In genomic region chr8:69740763-69741162, GRCm38 (mm10) we compare ENCODE assay signal across 18 mouse cellular contexts. TPM values are rescaled to one million over a fixed set of nuclear protein-coding genes. Genes with fewer than 3 reads are reported as not detected.
A peak's percentile ranks its signal among the peaks of the same experiment; 100 is the strongest.
DNase-seq lines count a peak whose midpoint lies in the region; ATAC-seq and TF ChIP-seq lines count a peak whose summit lies in the region.
"Had no signal": no experiment of that assay in that cellular context is flagged by ENCODE, and none has a peak within 500 bp of the region (broad histone marks: within the 10 kb centered on the region; RNA-seq: fewer than 3 reads in every experiment).

No protein-coding gene starts in this region.

- H3K4me3 ChIP-seq in heart, embryonic 11.5 days (ENCODE audit: low read depth, low read length) = no peak overlapping the region
- no peak overlapping the region for H3K4me3 ChIP-seq in intestine, postnatal 0 days (ENCODE audit: low read depth, low read length)
- H3K4me3 ChIP-seq in lung, adult 2 months (replicated peaks; ENCODE audit: extremely low read depth, low read depth, low read length) = no peak overlapping the region
- H3K4me3 ChIP-seq: embryonic facial prominence, embryonic 10.5 days; embryonic facial prominence, embryonic 12.5 days; forebrain, embryonic 13.5 days; forebrain, embryonic 15.5 days had no signal

- H3K9me3 ChIP-seq in heart, embryonic 11.5 days (replicated peaks; ENCODE audit: control insufficient read depth, low read length) = no peaks in the 10 kb centered on the region
- H3K9me3 ChIP-seq in intestine, postnatal 0 days (ENCODE audit: control insufficient read depth) = no peaks in the 10 kb centered on the region
- H3K9me3 ChIP-seq: embryonic facial prominence, embryonic 10.5 days; embryonic facial prominence, embryonic 12.5 days; forebrain, embryonic 13.5 days; forebrain, embryonic 15.5 days had no signal

- H3K36me3 ChIP-seq in heart, embryonic 11.5 days (ENCODE audit: control insufficient read depth, insufficient read depth, low read length) = peaks cover 3% of the 10 kb centered on the region; the same call in 1 of the 2 replicates
- peaks cover 17% of the 10 kb centered on the region; the same call in 1 of the 2 replicates for H3K36me3 ChIP-seq in intestine, postnatal 0 days (ENCODE audit: control insufficient read depth, insufficient read depth)

- no peak for TF ChIP-seq CTCF in intestine, postnatal 0 days (IDR thresholded peaks at IDR 0.05; ENCODE audit: low read depth)
- no peak for TF ChIP-seq CTCF in lung, adult 2 months (IDR thresholded peaks at IDR 0.05; ENCODE audit: insufficient read depth, low read length)

- WGBS in heart, embryonic 11.5 days (ENCODE audit: insufficient replicate concordance) = 78% methylated on average over 6 of the region's 6 CpGs
- WGBS in intestine, postnatal 0 days = 43% methylated on average over 6 of the region's 6 CpGs
- 80% methylated on average over 6 of the region's 6 CpGs for WGBS in lung, adult 2 months

- no peak overlapping the region for H3K27ac ChIP-seq in heart, embryonic 11.5 days (ENCODE audit: low read depth, low read length)
- H3K27ac ChIP-seq in intestine, postnatal 0 days (ENCODE audit: low read depth, low read length) = peak overlapping the region; percentile 50; the same call in 1 of the 2 replicates
- H3K27ac ChIP-seq: embryonic facial prominence, embryonic 10.5 days; embryonic facial prominence, embryonic 12.5 days; forebrain, embryonic 13.5 days; forebrain, embryonic 15.5 days had no signal

- no peaks in the 10 kb centered on the region for H3K27me3 ChIP-seq in heart, embryonic 11.5 days (ENCODE audit: control insufficient read depth, insufficient read depth, low read length)
- no peaks in the 10 kb centered on the region for H3K27me3 ChIP-seq in intestine, postnatal 0 days (replicated peaks; ENCODE audit: control insufficient read depth, insufficient read depth, low read length)
- H3K27me3 ChIP-seq: embryonic facial prominence, embryonic 12.5 days; forebrain, embryonic 13.5 days; forebrain, embryonic 15.5 days had no signal

- no peak overlapping the region for H3K9ac ChIP-seq in heart, embryonic 11.5 days (ENCODE audit: low read depth, low read length)
- no peak overlapping the region for H3K9ac ChIP-seq in intestine, postnatal 0 days (ENCODE audit: low read depth, low read length)
- H3K9ac ChIP-seq: embryonic facial prominence, embryonic 12.5 days; forebrain, embryonic 13.5 days; forebrain, embryonic 15.5 days; forebrain, postnatal 0 days had no signal

- ATAC-seq in heart, embryonic 11.5 days (replicated peaks; ENCODE audit: insufficient number of reproducible peaks, low FRiP score, low TSS enrichment) = no peak
- ATAC-seq in intestine, postnatal 0 days = peak; percentile 80
- ATAC-seq: forebrain, embryonic 13.5 days; forebrain, embryonic 15.5 days; forebrain, postnatal 0 days had no signal

- H3K4me2 ChIP-seq in heart, embryonic 11.5 days = no peak overlapping the region
- H3K4me2 ChIP-seq in intestine, postnatal 0 days (replicated peaks; ENCODE audit: low read depth) = 0 out of 2 replicates have a peak overlapping the region, but pooled peaks have one; percentile 2
- H3K4me2 ChIP-seq: embryonic facial prominence, embryonic 12.5 days; forebrain, embryonic 13.5 days; forebrain, embryonic 15.5 days had no signal

- H3K4me1 ChIP-seq in heart, embryonic 11.5 days (ENCODE audit: control insufficient read depth, insufficient read depth, low read length) = no peaks in the 10 kb centered on the region
- H3K4me1 ChIP-seq in intestine, postnatal 0 days (replicated peaks; ENCODE audit: control insufficient read depth, insufficient read depth, low read length) = no peaks in the 10 kb centered on the region
- H3K4me1 ChIP-seq in lung, adult 2 months (ENCODE audit: control insufficient read depth, insufficient read depth, low read length) = no peaks in the 10 kb centered on the region
- H3K4me1 ChIP-seq: embryonic facial prominence, embryonic 10.5 days; embryonic facial prominence, embryonic 12.5 days; forebrain, embryonic 13.5 days; forebrain, embryonic 15.5 days had no signal

- no peak for TF ChIP-seq POLR2A in lung, adult 2 months (IDR thresholded peaks at IDR 0.05; ENCODE audit: borderline replicate concordance, extremely low read depth, low read depth, low read length)

- DNase-seq in heart, adult 11 months = peak; percentile 41
- no peak for DNase-seq in cerebellum, adult 9-10 months
- DNase-seq in lung, adult 2 months = no peak
- DNase-seq: adrenal gland, adult 2 months; adrenal gland, postnatal 10 days; adrenal gland, postnatal 25 days; cerebellum, adult 11 months; cerebellum, adult 18-20 months; cerebellum, adult 8-10 months; cerebellum, postnatal 10 days; cerebellum, postnatal 25 days; forebrain, postnatal 0 days had no signal

RNA-seq across cellular contexts. Expression of gene Zfp963, which starts 9.0 kb away (rescaled TPM):
- polyA plus RNA-seq in heart, embryonic 11.5 days (2014; fragmentation: Nextera tagmentation; extraction: Ambion mirVana) = 3.6 and 4.0 TPM in 2 replicates
- 4.6 and 5.0 TPM in 2 replicates for polyA plus RNA-seq in intestine, postnatal 0 days (2015; fragmentation: Nextera tagmentation; extraction: Ambion mirVana)
- polyA plus RNA-seq in lung, adult 2 months (2012; rRNA removed) = 1.6 and 2.5 TPM in 2 replicates

RNA-seq across cellular contexts. Expression of gene Zfp869, which starts 30.2 kb away (rescaled TPM):
- polyA plus RNA-seq in heart, embryonic 11.5 days (2014; fragmentation: Nextera tagmentation; extraction: Ambion mirVana) = 18.9 and 23.2 TPM in 2 replicates
- polyA plus RNA-seq in intestine, postnatal 0 days (2015; fragmentation: Nextera tagmentation; extraction: Ambion mirVana) = 9.9 and 10.8 TPM in 2 replicates
- 2.4 and 4.7 TPM in 2 replicates for polyA plus RNA-seq in lung, adult 2 months (2012; rRNA removed)

RNA-seq across cellular contexts. Expression of gene Gm20422, which starts 33.9 kb away (rescaled TPM):
- 1.8 TPM in 1 of 2 replicates, not detected in the other for polyA plus RNA-seq in heart, embryonic 11.5 days (2014; fragmentation: Nextera tagmentation; extraction: Ambion mirVana)
- polyA plus RNA-seq in intestine, postnatal 0 days (2015; fragmentation: Nextera tagmentation; extraction: Ambion mirVana) = 0.43 TPM in 1 of 2 replicates, not detected in the other
- polyA plus RNA-seq in lung, adult 2 months (2012; rRNA removed) = 0.80 and 1.5 TPM in 2 replicates
- polyA plus RNA-seq: embryonic facial prominence, embryonic 12.5 days; forebrain, embryonic 15.5 days had no signal

RNA-seq across cellular contexts. Expression of gene Atp13a1, which starts 50.2 kb away (rescaled TPM):
- 25.6 and 30.9 TPM in 2 replicates for polyA plus RNA-seq in heart, embryonic 11.5 days (2014; fragmentation: Nextera tagmentation; extraction: Ambion mirVana)
- polyA plus RNA-seq in intestine, postnatal 0 days (2015; fragmentation: Nextera tagmentation; extraction: Ambion mirVana) = 18.6 and 20.5 TPM in 2 replicates
- polyA plus RNA-seq in lung, adult 2 months (2012; rRNA removed) = 65.7 and 70.8 TPM in 2 replicates

RNA-seq across cellular contexts. Expression of gene Zfp866, which starts 50.2 kb away (rescaled TPM):
- polyA plus RNA-seq in heart, embryonic 11.5 days (2014; fragmentation: Nextera tagmentation; extraction: Ambion mirVana) = 19.1 and 20.0 TPM in 2 replicates
- 6.1 and 6.5 TPM in 2 replicates for polyA plus RNA-seq in intestine, postnatal 0 days (2015; fragmentation: Nextera tagmentation; extraction: Ambion mirVana)
- 9.2 and 14.3 TPM in 2 replicates for polyA plus RNA-seq in lung, adult 2 months (2012; rRNA removed)
